Mouse (Mus musculus): ENCODE data around the gene Gm13043.
"Not testable (repeated sequence)": the region's sequence is repeated elsewhere in the genome, so short reads cannot be mapped to it uniquely, and the experiment has no call there.

The Gm13043 gene

GRCm38 (mm10) chr4:143511043-143511442 is at the start of gene Gm13043:
TSS of gene Gm13043 (plus strand) at chr4:143511343.
- no peak for DNase-seq

GRCm38 (mm10) chr4:143535654-143536053 is 24.5 kb downstream of the Gm13043 start, which contains the start of gene Gm13040:
TSS of gene Gm13040 (plus strand) at chr4:143535954.
- DNase-seq = not testable (repeated sequence)

- not testable (repeated sequence) for DNase-seq
Observed at GRCm38 (mm10) chr4:143551400-143551799, 40.3 kb downstream of the Gm13043 start, which contains the start of the genes BC080695 and Gm13057. TSS of gene BC080695 (plus strand) at chr4:143551700. TSS of gene Gm13057 (plus strand) at chr4:143551709.
